Mouse (Mus musculus) spleen, adult 2 months (tissue): ENCODE measurements around the gene Zfp423. TPM values are rescaled to one million over a fixed set of nuclear protein-coding genes. Genes with fewer than 3 reads are reported as not detected.

ENCODE experiments used
- DNase-seq, 2 experiments: peaks; one replicate each; pipeline versions ENCODE4 v3.0.0 to v3.0.0-alpha.2; 2012 to 2021; ENCODE audit warnings: low spot score in 2 of 2, low read depth in 1 of 2
- H3K27ac ChIP-seq: fragments of 200-500 bp; 2 replicates; pipeline ENCODE4 v1.5.1; 2012; ENCODE audit warnings: low read length, inconsistent platforms; ENCODE audit not compliant: insufficient read depth
- H3K27me3 ChIP-seq: fragments of 200-500 bp; 2 replicates; pipeline ENCODE4 v1.6.1; 2012; ENCODE audit warnings: mild to moderate bottlenecking, moderate library complexity, low read length, inconsistent platforms; ENCODE audit not compliant: control insufficient read depth, insufficient read depth
- H3K36me3 ChIP-seq: fragments of 200-500 bp; 2 replicates; pipeline ENCODE4 v1.6.1; 2012; ENCODE audit warnings: mild to moderate bottlenecking, low read length, inconsistent platforms; ENCODE audit not compliant: control insufficient read depth, insufficient read depth
- H3K4me1 ChIP-seq: fragments of 200-500 bp; 2 replicates; pipeline ENCODE4 v1.6.1; 2011; ENCODE audit warnings: inconsistent platforms; ENCODE audit not compliant: control insufficient read depth, insufficient read depth, insufficient read length
- H3K4me3 ChIP-seq: fragments of 200-500 bp; 2 replicates; pipeline ENCODE4 v1.5.1; 2011; ENCODE audit warnings: mild to moderate bottlenecking, inconsistent platforms; ENCODE audit not compliant: insufficient read depth, insufficient read length; ENCODE audit errors: extremely low read depth
- CTCF ChIP-seq: fragments of 200-500 bp; IDR thresholded peaks from 2 replicates; pipeline ENCODE4 v1.5.1; 2011; ENCODE audit warnings: mild to moderate bottlenecking, inconsistent platforms; ENCODE audit not compliant: insufficient read depth, insufficient read length, insufficient replicate concordance; ENCODE audit errors: extremely low read depth
- POLR2A ChIP-seq: fragments of 200-500 bp; IDR thresholded peaks from 2 replicates; pipeline ENCODE4 v1.6.1; 2011; ENCODE audit warnings: low read depth, low read length, inconsistent platforms
- WGBS: fragments of 180-500 bp; shearing (Covaris S2); methylation state at CpG from one replicate; pipeline ENCODE4 v1.1.7; 2018; 5-methylcytosine and 5-hydroxymethylcytosine counted together
- polyA plus RNA-seq: library from polyadenylated mRNA; depleted of rRNA; stranded (reverse); fragments of >200 nt; gene quantifications from 2 replicates; pipeline ENCODE4 v1.2.3, GENCODE M21; 2012

Zfp423 gene
- polyA plus RNA-seq, 1 experiment, result 4.6 TPM

GRCm38 (mm10) chr8:87832381-87833325 is 126.7 kb downstream of the Zfp423 start:
- no peaks in the 10 kb centered on the region for H3K27me3 ChIP-seq
- DNase-seq, result no peak
- no peaks in the 10 kb centered on the region for H3K36me3 ChIP-seq
- WGBS, result 87% methylated on average over 23 of the region's 23 CpGs
- H3K4me3 ChIP-seq, result no peak overlapping the region
- TF ChIP-seq POLR2A (no peak), CTCF (no peak)
- no peaks in the 10 kb centered on the region for H3K4me1 ChIP-seq
- no peak overlapping the region for H3K27ac ChIP-seq

GRCm38 (mm10) chr8:87831567-87831966 is 127.8 kb downstream of the Zfp423 start:
- no peak overlapping the region for H3K27ac ChIP-seq
- no peak for DNase-seq
- H3K4me1 ChIP-seq, result no peaks in the 10 kb centered on the region
- 65% methylated on average over 5 of the region's 5 CpGs for WGBS
- no peak overlapping the region for H3K4me3 ChIP-seq
- no peaks in the 10 kb centered on the region for H3K36me3 ChIP-seq
- no peak for TF ChIP-seq CTCF
- TF ChIP-seq POLR2A, result no peak
- H3K27me3 ChIP-seq, result no peaks in the 10 kb centered on the region

DNA sequence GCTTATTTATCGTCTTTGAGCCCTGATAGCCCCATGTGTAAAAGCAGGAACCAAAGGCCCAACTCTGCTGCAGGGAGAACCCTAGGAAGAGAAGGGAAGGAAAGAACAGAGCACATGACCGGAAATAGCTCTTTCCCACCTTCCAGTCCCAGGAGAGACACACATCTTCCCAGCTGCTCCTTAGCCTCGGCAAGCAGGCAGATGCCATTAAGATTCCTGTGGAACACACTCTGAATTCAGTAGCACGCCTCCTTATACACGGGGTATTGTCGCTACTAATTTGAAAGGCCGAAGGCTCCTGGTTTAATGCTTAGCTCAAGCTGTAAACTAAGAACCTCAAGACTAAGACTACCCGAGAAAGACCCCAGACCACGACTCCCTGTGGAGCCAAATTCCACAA is 128.3 kb downstream of the Zfp423 start:
- Histone ChIP-seq H3K4me1 (no peaks in the 10 kb centered on the region), H3K27ac (no peak overlapping the region), H3K27me3 (no peaks in the 10 kb centered on the region), H3K36me3 (no peaks in the 10 kb centered on the region), H3K4me3 (no peak overlapping the region)
- no peak for DNase-seq
- TF ChIP-seq POLR2A, result no peak
- no peak for TF ChIP-seq CTCF
- WGBS, result 68% methylated on average over 9 of the region's 9 CpGs

DNA sequence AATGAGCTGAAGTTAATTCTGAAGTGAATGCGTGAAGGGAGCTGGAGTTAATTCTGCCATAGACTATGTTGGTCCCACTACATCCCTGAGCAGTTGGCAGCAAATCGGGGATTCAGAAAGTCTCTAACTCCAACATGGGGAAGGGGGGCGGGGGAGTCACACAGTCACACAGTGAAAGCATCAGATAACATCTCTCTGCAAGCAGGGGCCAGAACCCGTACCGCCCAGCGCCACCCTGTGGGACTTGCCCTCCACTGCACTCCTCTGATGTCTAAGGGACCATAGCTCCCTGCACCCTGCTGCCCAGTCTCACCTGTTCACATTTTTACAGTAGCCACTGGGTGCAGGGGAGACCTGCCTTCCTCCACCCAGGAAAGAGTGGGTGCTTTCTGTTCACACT is 129.2 kb downstream of the Zfp423 start:
- H3K36me3 ChIP-seq, result no peaks in the 10 kb centered on the region
- WGBS, result 57% methylated on average over 6 of the region's 6 CpGs
- no peak overlapping the region for H3K27ac ChIP-seq
- no peak overlapping the region for H3K4me3 ChIP-seq
- no peaks in the 10 kb centered on the region for H3K27me3 ChIP-seq
- no peaks in the 10 kb centered on the region for H3K4me1 ChIP-seq
- DNase-seq, result no peak
- TF ChIP-seq POLR2A, result no peak
- no peak for TF ChIP-seq CTCF

GRCm38 (mm10) chr8:87826013-87826660 is 133.3 kb downstream of the Zfp423 start:
- Histone ChIP-seq H3K27ac (no peak overlapping the region), H3K4me3 (no peak overlapping the region), H3K4me1 (no peaks in the 10 kb centered on the region), H3K27me3 (no peaks in the 10 kb centered on the region), H3K36me3 (no peaks in the 10 kb centered on the region)
- 63% methylated on average over 9 of the region's 9 CpGs for WGBS
- TF ChIP-seq CTCF (no peak), POLR2A (no peak)
- no peak for DNase-seq

- no peak overlapping the region for H3K27ac ChIP-seq
- H3K27me3 ChIP-seq, result no peaks in the 10 kb centered on the region
- H3K4me1 ChIP-seq, result no peaks in the 10 kb centered on the region
- no peaks in the 10 kb centered on the region for H3K36me3 ChIP-seq
- TF ChIP-seq POLR2A (no peak), CTCF (no peak)
- DNase-seq, result no peak
- H3K4me3 ChIP-seq, result no peak overlapping the region
- 49% methylated on average over 7 of the region's 7 CpGs for WGBS
Observed at GRCm38 (mm10) chr8:87823172-87823571, 136.2 kb downstream of the Zfp423 start.

- WGBS, result 51% methylated on average over 12 of the region's 12 CpGs
- Histone ChIP-seq H3K27ac (no peak overlapping the region), H3K36me3 (no peaks in the 10 kb centered on the region), H3K4me3 (no peak overlapping the region), H3K4me1 (no peaks in the 10 kb centered on the region), H3K27me3 (no peaks in the 10 kb centered on the region)
- DNase-seq, result no peak
- no peak for TF ChIP-seq CTCF
- no peak for TF ChIP-seq POLR2A
Observed at GRCm38 (mm10) chr8:87822690-87823089, 136.7 kb downstream of the Zfp423 start.
